Mouse (Mus musculus) midbrain, embryonic 14.5 days (tissue): ENCODE measurements around the gene Sfn. TPM values are rescaled to one million over a fixed set of nuclear protein-coding genes. Genes with fewer than 3 reads are reported as not detected.

Experiments used
- microRNA-seq: library from miRNA; unstranded; fragments of <30 nt; microRNA quantifications from one replicate; pipeline ENCODE4, GENCODE M21; 2016
- polyA plus RNA-seq: library from polyadenylated mRNA; unstranded; fragments of >200 nt; fragmentation: Nextera tagmentation; extraction: Ambion mirVana; gene quantifications from 2 replicates; pipeline ENCODE4 v1.2.1, GENCODE M21; 2014

Sfn gene
- polyA plus RNA-seq, 1 experiment from 2014 or later: 1.3 TPM

Small RNAs within 50 kb of the gene (microRNA-seq; reads per million reads assigned to microRNA genes)
- gene Gm23158: not detected

Other genes with a start within 250 kb of the Sfn start
- 21.3 and 24.9 TPM in 2 replicates for gene Wdtc1, start 248.7 kb downstream of the Sfn start, polyA plus RNA-seq
- 8.2 and 8.3 TPM in 2 replicates for gene Slc9a1, start 232.5 kb downstream of the Sfn start, polyA plus RNA-seq
- gene Tent5b, start 122.0 kb downstream of the Sfn start, polyA plus RNA-seq: 0.09 and 0.15 TPM in 2 replicates
- 5.5 and 7.8 TPM in 2 replicates for gene Trnp1, start 103.6 kb downstream of the Sfn start, polyA plus RNA-seq
- gene Kdf1, start 83.2 kb downstream of the Sfn start, polyA plus RNA-seq: 0.19 and 0.37 TPM in 2 replicates
- gene Nudc, start 56.2 kb downstream of the Sfn start, polyA plus RNA-seq: 162 and 163 TPM in 2 replicates
- gene Nr0b2, start 48.8 kb downstream of the Sfn start, polyA plus RNA-seq: not detected in 2 replicates
- gene Gpatch3, start 27.4 kb downstream of the Sfn start, polyA plus RNA-seq: 6.4 and 7.3 TPM in 2 replicates
- gene Gpn2, start 17.8 kb downstream of the Sfn start, polyA plus RNA-seq: 20.3 and 21.4 TPM in 2 replicates
- 3.8 and 5.8 TPM in 2 replicates for gene Zdhhc18, start 48.0 kb upstream of the Sfn start, polyA plus RNA-seq
- gene Pigv, start 70.5 kb upstream of the Sfn start, polyA plus RNA-seq: 9.4 and 10.8 TPM in 2 replicates
- 38.5 and 46.7 TPM in 2 replicates for gene Arid1a, start 154.6 kb upstream of the Sfn start, polyA plus RNA-seq